Mouse (Mus musculus): Measurements from ENCODE around the gene Supt20. TPM values are rescaled to one million over a fixed set of nuclear protein-coding genes. Genes with fewer than 3 reads are reported as not detected.

The Supt20 gene
- polyA plus RNA-seq, 1 experiment from 2014 or later, result 97.7 TPM

DNA sequence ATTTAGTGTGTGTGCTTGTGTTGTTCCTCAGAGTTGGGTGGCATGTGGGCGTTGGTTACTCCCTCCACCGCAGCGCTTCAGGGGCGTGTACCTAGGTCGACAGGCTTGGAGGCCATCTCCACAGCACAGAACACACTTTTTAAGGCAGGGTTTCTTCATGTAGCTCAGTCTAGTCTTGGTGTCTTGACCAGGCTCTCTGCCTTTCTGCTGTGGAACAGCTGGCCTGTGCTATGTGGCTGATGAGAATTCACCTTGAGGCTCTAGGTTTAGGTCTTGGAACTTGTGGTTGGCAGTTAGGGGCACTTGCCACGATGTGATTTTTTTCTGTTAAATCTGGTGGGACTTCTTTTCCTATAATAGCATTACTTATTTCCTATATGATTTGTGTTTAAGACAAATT lies 21.6 kb downstream of the Supt20 start, which contains the start of gene Gm21958:
TSS of gene Gm21958 (minus strand) at position 101 of the 400 bp plus-strand sequence.
- 88% methylated on average over 6 of the region's 6 CpGs for WGBS
- no peak for ATAC-seq (ENCODE audit: insufficient number of reproducible peaks, low FRiP score, low TSS enrichment, low read depth)

DNA sequence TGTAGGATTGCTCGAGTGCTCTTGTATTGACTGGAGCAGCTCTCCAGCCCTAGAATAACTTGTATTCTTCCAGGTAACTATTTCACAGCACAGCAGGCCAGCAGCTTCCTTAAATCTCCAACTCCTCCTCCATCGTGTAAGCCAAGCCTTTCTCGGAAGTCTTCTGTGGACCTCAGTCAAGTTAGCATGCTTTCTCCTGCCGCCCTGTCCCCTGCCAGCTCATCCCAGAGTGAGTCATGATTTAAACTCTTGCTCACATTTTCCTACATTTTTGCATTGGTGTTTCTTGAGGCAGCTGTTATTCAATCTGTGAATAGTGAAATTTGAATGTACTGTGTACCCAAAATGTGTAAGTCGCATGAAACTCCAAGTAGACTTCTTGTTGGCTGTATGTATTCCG lies 22.9 kb downstream of the Supt20 start:
- Histone ChIP-seq H3K9ac (no peak overlapping the region), H3K36me3 (peaks cover 68% of the 10 kb centered on the region), H3K4me2 (no peak overlapping the region), H3K27ac (no peak overlapping the region), H3K9me3 (no peaks in the 10 kb centered on the region), H3K4me1 (no peaks in the 10 kb centered on the region), H3K4me3 (no peak overlapping the region), H3K27me3 (no peaks in the 10 kb centered on the region)
- ATAC-seq (ENCODE audit: insufficient number of reproducible peaks, low FRiP score, low TSS enrichment, low read depth), result no peak
- WGBS, result 91% methylated on average over 6 of the region's 6 CpGs

More for the DNA sequence above, 21.6 kb downstream of the Supt20 start, which contains the start of gene Gm21958:
- Histone ChIP-seq H3K27ac (no peak within 1 kb of the TSS), H3K9me3 (no peaks in the 10 kb centered on the region), H3K9ac (no peak within 1 kb of the TSS), H3K27me3 (no peaks in the 10 kb centered on the region), H3K4me2 (no peak within 1 kb of the TSS), H3K4me1 (no peaks in the 10 kb centered on the region), H3K36me3 (peaks cover 74% of the 10 kb centered on the region), H3K4me3 (no peak within 1 kb of the TSS)

DNA sequence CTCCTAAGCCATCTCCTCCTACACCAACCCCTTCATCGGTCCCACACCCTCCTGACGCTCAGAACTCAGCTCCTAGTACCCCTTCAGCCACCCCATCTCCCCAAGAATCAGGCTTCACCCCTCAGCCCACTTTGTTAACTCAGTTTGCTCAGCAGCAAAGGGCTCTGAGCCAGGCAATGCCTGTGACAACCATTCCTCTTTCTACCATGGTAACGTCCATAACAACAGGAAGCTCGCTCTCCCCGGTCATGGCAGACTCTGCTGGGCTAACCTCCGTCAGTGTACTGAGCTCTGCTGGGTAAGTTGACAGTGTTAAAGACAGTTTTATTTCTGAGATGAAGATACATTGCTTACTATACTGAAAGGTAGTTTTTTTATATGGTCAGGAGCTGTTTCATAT lies 24.7 kb downstream of the Supt20 start:
- H3K27me3 ChIP-seq, result no peaks in the 10 kb centered on the region
- no peak overlapping the region for H3K4me3 ChIP-seq
- 93% methylated on average over 6 of the region's 6 CpGs for WGBS
- no peak overlapping the region for H3K4me2 ChIP-seq
- H3K4me1 ChIP-seq, result no peaks in the 10 kb centered on the region
- no peaks in the 10 kb centered on the region for H3K9me3 ChIP-seq
- no peak for ATAC-seq (ENCODE audit: insufficient number of reproducible peaks, low FRiP score, low TSS enrichment, low read depth)
- H3K9ac ChIP-seq, result no peak overlapping the region
- no peak overlapping the region for H3K27ac ChIP-seq
- peaks cover 69% of the 10 kb centered on the region for H3K36me3 ChIP-seq

DNA sequence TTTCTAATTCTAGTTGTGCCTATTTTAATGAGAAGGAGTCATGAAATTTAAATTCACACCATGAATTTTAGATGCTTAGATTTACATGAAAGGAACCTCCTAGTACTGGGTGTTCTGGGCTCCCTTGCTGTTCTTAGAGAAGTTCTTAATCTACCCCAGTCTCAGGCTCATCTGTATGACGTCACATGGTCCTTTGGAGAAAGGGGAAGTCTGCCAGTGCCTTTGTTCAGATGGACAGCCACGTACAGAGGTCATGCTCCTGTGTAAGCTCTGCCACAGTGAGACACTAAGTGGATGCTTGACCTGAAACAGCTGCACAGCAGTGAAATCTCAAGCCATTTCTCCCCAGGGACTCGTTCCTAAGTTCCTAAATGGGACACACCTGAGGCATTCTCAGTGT lies 26.3 kb downstream of the Supt20 start:
- no peak overlapping the region for H3K27ac ChIP-seq
- H3K4me3 ChIP-seq, result no peak overlapping the region
- H3K9ac ChIP-seq, result no peak overlapping the region
- WGBS, result 70% methylated on average over 3 of the region's 3 CpGs
- no peaks in the 10 kb centered on the region for H3K4me1 ChIP-seq
- no peak overlapping the region for H3K4me2 ChIP-seq
- H3K36me3 ChIP-seq, result peaks cover 78% of the 10 kb centered on the region
- ATAC-seq (ENCODE audit: insufficient number of reproducible peaks, low FRiP score, low TSS enrichment, low read depth), result no peak
- no peaks in the 10 kb centered on the region for H3K27me3 ChIP-seq
- no peaks in the 10 kb centered on the region for H3K9me3 ChIP-seq

DNA sequence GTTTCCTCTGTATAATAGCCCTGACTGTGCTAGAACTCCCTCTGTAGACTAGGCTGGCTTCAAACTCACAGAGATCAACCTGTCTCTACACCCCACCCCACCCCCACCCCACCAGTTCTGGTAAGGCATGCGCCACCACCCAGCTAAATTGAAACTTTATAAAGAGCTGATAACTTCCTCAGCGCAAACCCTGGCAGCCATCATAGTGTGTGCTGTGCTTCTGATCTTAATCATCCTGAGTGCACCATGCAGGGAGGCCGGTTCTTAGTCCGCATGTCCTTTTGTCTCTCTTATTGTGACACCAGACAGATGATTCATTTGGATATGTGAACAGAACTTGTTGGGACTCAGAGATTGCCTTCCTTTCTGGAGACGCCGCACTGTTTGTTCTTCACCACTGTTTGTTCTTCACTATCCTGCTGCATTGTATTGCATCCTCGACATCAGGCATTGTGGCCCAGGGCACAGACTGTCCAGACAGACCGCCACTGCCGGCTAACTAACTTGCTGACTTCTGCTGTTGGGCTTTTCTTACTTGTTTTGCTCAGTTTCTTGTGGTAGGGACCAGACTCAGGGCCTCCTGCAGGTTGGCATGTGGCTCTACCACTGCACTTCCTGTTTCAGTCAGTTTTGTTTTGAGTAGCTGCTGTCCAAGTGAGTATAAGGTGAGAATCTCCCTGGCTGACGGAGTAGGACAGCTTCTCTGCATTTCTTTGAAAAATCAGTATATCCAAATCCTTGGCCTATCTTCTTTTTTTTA lies 31.3 kb downstream of the Supt20 start:
- Histone ChIP-seq H3K36me3 (peaks cover 65% of the 10 kb centered on the region), H3K4me1 (no peaks in the 10 kb centered on the region), H3K27me3 (no peaks in the 10 kb centered on the region), H3K9me3 (no peaks in the 10 kb centered on the region), H3K4me2 (no peak overlapping the region), H3K9ac (no peak overlapping the region), H3K4me3 (no peak overlapping the region), H3K27ac (no peak overlapping the region)
- ATAC-seq (ENCODE audit: insufficient number of reproducible peaks, low FRiP score, low TSS enrichment, low read depth), result no peak
- WGBS, result 83% methylated on average over 10 of the region's 10 CpGs

DNA sequence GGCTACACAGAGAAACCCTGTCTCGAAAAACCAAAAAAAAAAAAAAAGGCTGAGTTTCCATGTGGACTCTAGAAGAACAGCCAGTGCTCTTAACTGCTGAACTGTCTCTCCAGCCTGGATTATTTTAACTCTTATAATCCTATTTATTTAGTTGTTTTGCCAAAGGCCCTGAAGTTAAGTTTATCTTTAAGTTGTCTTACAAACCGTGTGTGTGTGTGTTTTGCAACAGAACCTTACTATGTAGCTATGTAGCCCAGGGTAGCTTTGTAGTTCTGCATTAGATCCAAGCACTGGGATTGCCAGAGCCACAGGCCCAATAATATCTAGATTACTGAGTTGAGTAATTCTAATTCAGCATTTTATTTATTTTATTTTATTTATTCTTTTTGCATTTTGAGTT lies 32.7 kb downstream of the Supt20 start:
- Histone ChIP-seq H3K4me2 (no peak overlapping the region), H3K9me3 (no peaks in the 10 kb centered on the region), H3K27me3 (no peaks in the 10 kb centered on the region), H3K4me3 (no peak overlapping the region), H3K36me3 (peaks cover 72% of the 10 kb centered on the region), H3K9ac (no peak overlapping the region), H3K27ac (no peak overlapping the region), H3K4me1 (no peaks in the 10 kb centered on the region)
- 92% methylated on average over 2 of the region's 2 CpGs for WGBS
- no peak for ATAC-seq (ENCODE audit: insufficient number of reproducible peaks, low FRiP score, low TSS enrichment, low read depth)

DNA sequence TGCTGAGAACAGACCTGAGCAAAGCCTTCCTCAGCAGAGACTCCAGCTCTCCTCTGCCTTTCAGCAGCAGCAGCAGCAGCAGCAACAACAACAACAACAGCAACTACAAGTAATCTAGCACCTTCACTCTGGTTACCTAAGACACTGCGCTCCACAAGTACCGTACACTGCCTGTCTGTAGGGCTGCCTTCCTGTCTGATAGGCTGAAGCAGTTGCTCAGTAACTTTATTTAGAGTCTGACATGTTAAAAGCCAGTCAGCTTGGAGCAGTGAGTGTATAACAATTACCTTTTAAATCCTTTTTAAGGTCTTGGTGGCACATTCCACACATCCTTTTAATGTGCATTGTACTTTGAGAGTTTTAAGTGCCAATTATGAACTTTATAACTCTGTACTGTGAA lies 35.0 kb downstream of the Supt20 start:
- WGBS, result 93% methylated on average over 2 of the region's 2 CpGs
- H3K4me1 ChIP-seq, result no peaks in the 10 kb centered on the region
- H3K27ac ChIP-seq, result no peak overlapping the region
- no peak overlapping the region for H3K4me3 ChIP-seq
- H3K27me3 ChIP-seq, result no peaks in the 10 kb centered on the region
- ATAC-seq (ENCODE audit: insufficient number of reproducible peaks, low FRiP score, low TSS enrichment, low read depth), result no peak
- H3K9me3 ChIP-seq, result no peaks in the 10 kb centered on the region
- H3K9ac ChIP-seq, result no peak overlapping the region
- peaks cover 69% of the 10 kb centered on the region for H3K36me3 ChIP-seq
- no peak overlapping the region for H3K4me2 ChIP-seq

DNA sequence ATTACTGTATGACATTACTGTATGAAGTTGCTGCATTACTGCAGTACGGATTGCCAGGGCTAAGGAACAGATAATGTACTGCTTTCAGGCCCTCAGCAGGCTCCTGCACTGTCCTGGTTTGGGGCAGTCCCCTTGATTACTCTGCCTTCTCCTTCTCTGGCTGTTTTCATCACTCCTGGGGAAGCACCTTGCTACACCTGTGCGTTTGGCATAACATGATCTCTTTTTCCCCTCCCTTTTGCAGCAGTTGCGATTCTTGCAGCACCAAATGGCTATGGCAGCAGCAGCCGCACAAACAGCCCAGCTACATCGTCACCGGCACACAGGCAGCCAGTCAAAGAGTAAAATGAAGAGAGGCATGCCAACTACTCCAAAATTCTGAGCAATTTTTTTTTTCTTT lies 35.5 kb downstream of the Supt20 start:
- H3K9me3 ChIP-seq, result no peaks in the 10 kb centered on the region
- no peak overlapping the region for H3K4me2 ChIP-seq
- H3K27me3 ChIP-seq, result no peaks in the 10 kb centered on the region
- no peak overlapping the region for H3K9ac ChIP-seq
- peaks cover 69% of the 10 kb centered on the region for H3K36me3 ChIP-seq
- H3K4me1 ChIP-seq, result no peaks in the 10 kb centered on the region
- H3K4me3 ChIP-seq, result no peak overlapping the region
- no peak overlapping the region; the same call in 1 of the 2 replicates for H3K27ac ChIP-seq
- ATAC-seq (ENCODE audit: insufficient number of reproducible peaks, low FRiP score, low TSS enrichment, low read depth), result no peak
- WGBS, result 86% methylated on average over 6 of the region's 6 CpGs

DNA sequence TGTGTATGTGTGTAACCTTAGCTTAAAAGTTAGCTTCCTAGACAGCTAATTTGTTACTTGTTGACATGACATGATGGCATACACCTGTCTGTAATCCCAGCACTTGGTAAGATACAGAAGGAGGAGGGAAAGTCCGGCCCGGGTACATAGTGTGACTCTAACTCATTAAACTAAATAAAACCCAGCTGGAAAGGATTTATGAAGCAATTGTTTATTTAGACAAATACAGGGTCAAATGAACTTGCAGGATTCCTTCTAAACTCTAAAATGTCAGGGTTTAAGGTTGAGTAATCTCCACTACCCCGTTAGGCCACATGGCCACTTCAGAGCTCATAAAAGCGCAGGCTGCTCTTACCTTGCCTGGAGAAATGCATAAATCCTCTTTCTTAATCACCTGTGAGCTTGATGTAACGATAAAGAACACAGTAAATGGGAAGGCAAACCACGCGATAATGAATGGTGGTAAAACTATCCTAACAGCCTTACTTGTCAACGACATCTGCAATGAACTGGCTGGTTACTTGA lies 39.1 kb downstream of the Supt20 start:
- Histone ChIP-seq H3K4me1 (peaks cover 4% of the 10 kb centered on the region; the same call in 1 of the 2 replicates), H3K27me3 (no peaks in the 10 kb centered on the region), H3K9me3 (no peaks in the 10 kb centered on the region), H3K4me2 (no peak overlapping the region), H3K27ac (no peak overlapping the region), H3K36me3 (peaks cover 59% of the 10 kb centered on the region), H3K9ac (no peak overlapping the region), H3K4me3 (no peak overlapping the region)
- 35% methylated on average over 8 of the region's 8 CpGs for WGBS
- ATAC-seq (ENCODE audit: insufficient number of reproducible peaks, low FRiP score, low TSS enrichment, low read depth), result no peak

DNA sequence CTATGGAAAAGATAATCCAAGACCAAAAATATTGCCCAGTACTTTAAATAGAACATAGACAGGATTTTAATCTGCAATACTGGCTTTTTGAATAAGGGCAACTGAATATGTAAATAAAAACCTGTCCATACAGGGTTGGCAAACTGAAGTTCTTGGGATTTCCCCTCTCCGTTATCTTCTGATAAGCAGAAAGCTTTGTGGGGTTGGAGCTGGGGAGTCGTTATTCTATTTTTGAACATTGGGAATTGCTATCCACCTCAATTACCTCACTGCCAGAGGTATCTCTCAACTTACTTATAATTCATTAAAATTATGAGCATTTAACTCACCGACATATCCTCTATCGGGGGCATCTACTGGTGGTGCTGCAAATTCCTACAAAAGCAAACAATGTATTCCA lies 39.8 kb downstream of the Supt20 start:
- Histone ChIP-seq H3K36me3 (peaks cover 55% of the 10 kb centered on the region), H3K4me3 (no peak overlapping the region), H3K4me2 (no peak overlapping the region), H3K4me1 (peaks cover 4% of the 10 kb centered on the region; the same call in 1 of the 2 replicates), H3K9me3 (no peaks in the 10 kb centered on the region), H3K27ac (no peak overlapping the region), H3K9ac (no peak overlapping the region), H3K27me3 (no peaks in the 10 kb centered on the region)
- no peak for ATAC-seq (ENCODE audit: insufficient number of reproducible peaks, low FRiP score, low TSS enrichment, low read depth)
- WGBS, result 90% methylated on average over 4 of the region's 4 CpGs

DNA sequence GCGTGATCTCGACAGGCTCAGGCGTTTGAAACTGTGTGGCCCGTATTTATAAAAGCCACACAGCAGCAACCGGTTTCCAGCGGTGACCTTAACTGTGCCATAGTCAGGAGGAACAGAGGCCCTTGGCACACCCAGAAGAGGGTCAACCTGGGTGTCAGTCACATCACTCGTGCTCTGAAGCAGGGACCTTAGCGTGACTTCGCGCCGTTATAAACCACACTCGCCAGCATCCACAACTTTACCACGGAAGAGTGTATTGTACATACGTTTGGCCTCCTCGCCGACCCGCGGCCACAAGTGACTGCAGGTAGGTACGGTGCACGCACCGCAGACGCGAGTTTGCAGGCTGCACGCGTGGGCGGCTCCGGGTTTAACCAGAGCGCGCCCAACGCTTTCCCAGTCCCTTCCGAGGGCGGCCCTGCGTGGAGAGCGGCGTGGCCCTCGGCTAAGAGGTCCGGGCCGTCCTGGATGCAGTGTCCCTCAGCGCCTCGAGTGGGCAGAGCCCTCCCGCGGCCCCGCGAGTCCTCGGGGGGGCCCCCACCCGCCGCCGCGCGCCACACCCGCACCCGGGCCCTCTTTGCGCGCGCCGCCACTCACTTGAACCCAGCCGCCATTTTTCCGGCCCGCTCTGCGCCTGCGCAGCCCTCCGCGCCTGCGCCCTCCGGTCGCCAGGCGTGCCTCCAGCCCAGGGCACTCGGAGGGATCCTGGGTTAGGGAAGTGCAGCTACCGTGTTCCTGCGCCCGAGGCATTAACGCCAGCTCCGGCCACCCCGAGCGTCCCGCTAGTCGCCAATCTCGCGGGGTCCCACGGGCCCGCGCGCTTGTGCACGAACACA lies 42.0 kb downstream of the Supt20 start:
- H3K4me2 ChIP-seq, result peak overlapping the region; percentile 68
- peak overlapping the region; percentile 90 for H3K4me3 ChIP-seq
- peak overlapping the region; percentile 95 for H3K9ac ChIP-seq
- H3K27me3 ChIP-seq, result no peaks in the 10 kb centered on the region
- WGBS, result under 1% methylated on average over 84 of the region's 84 CpGs
- H3K36me3 ChIP-seq, result peaks cover 51% of the 10 kb centered on the region
- no peaks in the 10 kb centered on the region for H3K9me3 ChIP-seq
- peaks cover 4% of the 10 kb centered on the region; the same call in 1 of the 2 replicates for H3K4me1 ChIP-seq
- H3K27ac ChIP-seq, result peak overlapping the region; percentile 99
- ATAC-seq (ENCODE audit: insufficient number of reproducible peaks, low FRiP score, low TSS enrichment, low read depth), result peak; percentile 90

Measured in limb, embryonic 15.5 days (tissue).